11 mouse cellular contexts compared by ENCODE assay signal in the genomic region with DNA sequence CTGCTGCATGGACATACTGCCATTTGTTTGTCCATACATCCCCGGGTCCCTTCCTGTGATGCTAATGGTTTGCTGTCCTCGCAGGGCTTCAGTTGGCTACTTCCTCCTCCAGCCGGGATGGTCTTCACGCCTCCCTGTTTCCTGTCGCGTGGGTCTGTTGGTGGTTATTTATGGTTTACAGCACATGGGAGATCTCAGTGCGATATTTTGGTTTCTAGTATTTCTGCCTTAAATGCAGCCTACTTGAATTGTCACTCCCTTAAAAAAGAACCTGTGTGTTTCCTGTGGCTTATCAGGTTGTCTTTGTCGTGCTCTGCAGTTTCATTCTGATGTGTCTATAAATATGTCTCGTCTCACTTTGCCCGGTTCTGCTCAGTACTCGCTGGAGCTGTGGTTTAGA. TPM values are rescaled to one million over a fixed set of nuclear protein-coding genes. Genes with fewer than 3 reads are reported as not detected.
DNase-seq lines count a peak whose midpoint lies in the region; ATAC-seq and TF ChIP-seq lines count a peak whose summit lies in the region.
"Had no signal": no experiment of that assay in that cellular context is flagged by ENCODE, and none has a peak within 500 bp of the region (broad histone marks: within the 10 kb centered on the region; RNA-seq: fewer than 3 reads in every experiment).

No protein-coding gene starts in this region.

- no peak overlapping the region for H3K4me3 ChIP-seq in heart, postnatal 0 days (ENCODE audit: low read depth, low read length)
- H3K4me3 ChIP-seq in liver, postnatal 0 days (ENCODE audit: low read depth, low read length): no peak overlapping the region
- H3K4me3 ChIP-seq: midbrain, embryonic 13.5 days had no signal

- H3K36me3 ChIP-seq in heart, postnatal 0 days (replicated peaks; ENCODE audit: control insufficient read depth, insufficient read depth, low read length): no peaks in the 10 kb centered on the region
- H3K36me3 ChIP-seq in liver, postnatal 0 days (replicated peaks; ENCODE audit: insufficient read depth, low read length): no peaks in the 10 kb centered on the region
- H3K36me3 ChIP-seq: midbrain, embryonic 13.5 days had no signal

- H3K27ac ChIP-seq in heart, postnatal 0 days (ENCODE audit: low read depth): no peak overlapping the region
- no peak overlapping the region for H3K27ac ChIP-seq in liver, postnatal 0 days (ENCODE audit: low read depth)
- H3K27ac ChIP-seq: midbrain, embryonic 13.5 days had no signal

- WGBS in heart, postnatal 0 days: 15% methylated on average over 11 of the region's 11 CpGs
- 15% methylated on average over 11 of the region's 11 CpGs for WGBS in liver, postnatal 0 days (ENCODE audit: insufficient replicate concordance)

- no peak for TF ChIP-seq CTCF in heart, postnatal 0 days (IDR thresholded peaks at IDR 0.05; ENCODE audit: low read depth)
- TF ChIP-seq CTCF in liver, postnatal 0 days (IDR thresholded peaks at IDR 0.05; ENCODE audit: low read depth): no peak

- H3K4me1 ChIP-seq in heart, postnatal 0 days (ENCODE audit: control insufficient read depth, insufficient read depth): peaks cover 4% of the 10 kb centered on the region; the same call in 1 of the 2 replicates
- H3K4me1 ChIP-seq in liver, postnatal 0 days (ENCODE audit: insufficient read depth): peaks cover 5% of the 10 kb centered on the region; the same call in 1 of the 2 replicates
- H3K4me1 ChIP-seq: midbrain, embryonic 13.5 days had no signal

- intact Hi-C loops in heart, postnatal 36 days (cut with DNase I): no loop called here

- no peak for ATAC-seq in heart, postnatal 0 days (ENCODE audit: insufficient read depth, low read depth)
- no peak for ATAC-seq in liver, postnatal 0 days
- ATAC-seq: midbrain, embryonic 13.5 days had no signal

- H3K9ac ChIP-seq in heart, postnatal 0 days (replicated peaks; ENCODE audit: low read depth, low read length): no peak overlapping the region
- no peak overlapping the region for H3K9ac ChIP-seq in liver, postnatal 0 days (replicated peaks)
- H3K9ac ChIP-seq: midbrain, embryonic 13.5 days had no signal

- TF ChIP-seq EP300 in heart, postnatal 0 days (IDR thresholded peaks at IDR 0.05; ENCODE audit: low read depth): no peak
- no peak for TF ChIP-seq EP300 in liver, postnatal 0 days (IDR thresholded peaks at IDR 0.05; ENCODE audit: low read depth)

- no peak for DNase-seq in heart, postnatal 0 days (ENCODE audit: low spot score)
- DNase-seq in heart, postnatal 36 days: no peak
- DNase-seq in CD4-positive helper T cell, adult 2 months (ENCODE audit: low read depth, low spot score): peak; percentile 51
- peak; percentile 42 to 47 for DNase-seq in frontal cortex, postnatal 14 days (ENCODE audit: low spot score in 2 of 2)
- no peak for DNase-seq in liver, postnatal 0 days
- DNase-seq in adrenal gland, adult 8-10 months: no peak
- DNase-seq in natural killer cell, adult 2 months (ENCODE audit: low spot score in 2 of 2): no peak
- DNase-seq in spleen, adult 12 weeks (ENCODE audit: low spot score): no peak
- DNase-seq: gastrocnemius, postnatal 14 days; lung, adult 2 months had no signal

- H3K4me2 ChIP-seq in heart, postnatal 0 days (ENCODE audit: low read depth, low read length): peak overlapping the region; percentile 7
- peak overlapping the region; percentile 35; the same call in 1 of the 2 replicates for H3K4me2 ChIP-seq in liver, postnatal 0 days (ENCODE audit: low read depth, low read length)
- H3K4me2 ChIP-seq: midbrain, embryonic 13.5 days had no signal

- no peaks in the 10 kb centered on the region for H3K9me3 ChIP-seq in heart, postnatal 0 days (replicated peaks; ENCODE audit: control insufficient read depth, low read length)
- no peaks in the 10 kb centered on the region for H3K9me3 ChIP-seq in liver, postnatal 0 days (ENCODE audit: low read length)
- H3K9me3 ChIP-seq: midbrain, embryonic 13.5 days had no signal

- H3K27me3 ChIP-seq in heart, postnatal 0 days (ENCODE audit: control insufficient read depth, insufficient read depth, low read length): no peaks in the 10 kb centered on the region
- H3K27me3 ChIP-seq in liver, postnatal 0 days (ENCODE audit: insufficient read depth, low read length): no peaks in the 10 kb centered on the region
- H3K27me3 ChIP-seq: midbrain, embryonic 13.5 days had no signal

RNA-seq across cellular contexts. Expression of gene Atxn10, which starts 8.2 kb away (rescaled TPM):
- 121 and 140 TPM in 2 replicates for total RNA-seq in heart, postnatal 0 days (2014; rRNA removed; ENCODE audit: low replicate concordance)
- 140 and 141 TPM in 2 replicates for polyA plus RNA-seq in heart, postnatal 0 days (2015; fragmentation: Nextera tagmentation; extraction: Ambion mirVana)
- total RNA-seq in heart, postnatal 36 days (2021): 10 to 100 TPM; 77.6 to 87.2 TPM
- 77.7 and 83.3 TPM in 2 replicates for polyA plus RNA-seq in liver, postnatal 0 days (2015; fragmentation: Nextera tagmentation; extraction: Ambion mirVana)
- total RNA-seq in adrenal gland, adult 8-10 months (2022): 100 to 1,000 TPM; 131 to 142 (median 137) TPM

Comparison
In these comparisons a context has a peak if more than half of its experiments do, and no peak if none do; other contexts are left out.
1. DNase-seq: peak in CD4-positive helper T cell, adult 2 months (single experiment) and frontal cortex, postnatal 14 days (2 of 2); none in heart, postnatal 0 days (single experiment), heart, postnatal 36 days (0 of 2), liver, postnatal 0 days (single experiment), adrenal gland, adult 8-10 months (single experiment), natural killer cell, adult 2 months (0 of 2) and spleen, adult 12 weeks (single experiment).